Mouse (Mus musculus) midbrain, embryonic 14.5 days (tissue): ENCODE results near the gene Mrpl9. TPM values are rescaled to one million over a fixed set of nuclear protein-coding genes. Genes with fewer than 3 reads are reported as not detected.

ENCODE experiments used
- ATAC-seq: fragments of 200-750 bp; cut with Nextera tagmentation; 2 replicates; pipeline ENCODE4 v1.8.0; 2017; ENCODE audit warnings: moderate number of reproducible peaks, moderate library complexity; ENCODE audit not compliant: low FRiP score, low TSS enrichment
- DNase-seq: peaks from one replicate; pipeline ENCODE4 v3.0.0-alpha.2; 2015
- H3K27ac ChIP-seq: fragments of 300-500 bp; sonication (generic); replicated peaks from 2 replicates; pipeline ENCODE4 v1.5.1; 2014; ENCODE audit warnings: mild to moderate bottlenecking, low read depth, low read length, moderate library complexity
- H3K27me3 ChIP-seq: fragments of 300-500 bp; sonication (generic); 2 replicates; pipeline ENCODE4 v1.6.1; 2014; ENCODE audit warnings: low read length, control low read depth, mixed read lengths; ENCODE audit not compliant: control insufficient read depth, insufficient read depth
- H3K36me3 ChIP-seq: fragments of 300-500 bp; sonication (generic); 2 replicates; pipeline ENCODE4 v1.6.1; 2014; ENCODE audit warnings: low read length, control low read depth; ENCODE audit not compliant: control insufficient read depth, insufficient read depth
- H3K4me1 ChIP-seq: fragments of 300-500 bp; sonication (generic); 2 replicates; pipeline ENCODE4 v1.6.1; 2014; ENCODE audit warnings: mild to moderate bottlenecking, antibody characterized with exemption, low read length, control low read depth; ENCODE audit not compliant: control insufficient read depth, insufficient read depth
- H3K4me2 ChIP-seq: fragments of 300-500 bp; sonication (generic); 2 replicates; pipeline ENCODE4 v1.6.1; 2014; ENCODE audit warnings: mild to moderate bottlenecking, low read length, moderate library complexity
- H3K4me3 ChIP-seq: fragments of 300-500 bp; sonication (generic); replicated peaks from 2 replicates; pipeline ENCODE4 v1.5.1; 2014; ENCODE audit warnings: low read depth, low read length
- H3K9ac ChIP-seq: fragments of 300-500 bp; sonication (generic); replicated peaks from 2 replicates; pipeline ENCODE4 v1.6.1; 2014; ENCODE audit warnings: mild to moderate bottlenecking, low read length, moderate library complexity
- H3K9me3 ChIP-seq: fragments of 300-500 bp; sonication (generic); 2 replicates; pipeline ENCODE4 v1.6.1; 2016; ENCODE audit warnings: low read length, control low read depth, mixed read lengths; ENCODE audit not compliant: control insufficient read depth
- WGBS: fragments of 180-500 bp; shearing (Covaris S2); extraction: QIAGEN DNeasy Blood & Tissue Kit; methylation state at CpG from one replicate; pipeline ENCODE4 v1.1.7; 2014; 5-methylcytosine and 5-hydroxymethylcytosine counted together
- polyA plus RNA-seq: library from polyadenylated mRNA; unstranded; fragments of >200 nt; fragmentation: Nextera tagmentation; extraction: Ambion mirVana; gene quantifications from 2 replicates; pipeline ENCODE4 v1.2.1, GENCODE M21; 2014

Mrpl9 gene
- polyA plus RNA-seq, 1 experiment from 2014 or later: 54.1 TPM

DNA sequence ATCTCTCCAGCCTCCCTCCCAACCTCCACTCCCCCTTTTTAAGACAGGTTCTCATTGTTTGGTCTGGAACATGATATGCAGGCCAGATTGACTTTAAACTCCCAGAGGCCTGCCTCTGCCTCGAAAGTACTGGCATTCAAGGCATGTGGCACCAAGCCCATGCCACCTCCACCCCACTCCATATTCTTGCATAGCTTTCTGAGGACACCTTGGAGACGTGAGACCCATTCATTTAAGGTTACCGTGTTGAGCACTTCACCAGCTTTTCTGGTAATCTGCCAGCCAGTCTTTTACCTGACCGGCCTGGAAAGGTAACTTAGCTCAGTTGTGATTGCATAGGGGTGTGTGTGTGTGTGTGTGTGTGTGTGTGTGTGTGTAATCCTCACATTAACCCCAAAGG lies 37.6 kb upstream of the Mrpl9 start:
- Histone ChIP-seq H3K9me3 (no peaks in the 10 kb centered on the region), H3K36me3 (no peaks in the 10 kb centered on the region), H3K4me1 (no peaks in the 10 kb centered on the region), H3K27ac (no peak overlapping the region), H3K4me3 (no peak overlapping the region), H3K9ac (no peak overlapping the region), H3K4me2 (no peak overlapping the region), H3K27me3 (no peaks in the 10 kb centered on the region)
- ATAC-seq: no peak
- WGBS: 80% methylated on average over 4 of the region's 4 CpGs
- no peak for DNase-seq

DNA sequence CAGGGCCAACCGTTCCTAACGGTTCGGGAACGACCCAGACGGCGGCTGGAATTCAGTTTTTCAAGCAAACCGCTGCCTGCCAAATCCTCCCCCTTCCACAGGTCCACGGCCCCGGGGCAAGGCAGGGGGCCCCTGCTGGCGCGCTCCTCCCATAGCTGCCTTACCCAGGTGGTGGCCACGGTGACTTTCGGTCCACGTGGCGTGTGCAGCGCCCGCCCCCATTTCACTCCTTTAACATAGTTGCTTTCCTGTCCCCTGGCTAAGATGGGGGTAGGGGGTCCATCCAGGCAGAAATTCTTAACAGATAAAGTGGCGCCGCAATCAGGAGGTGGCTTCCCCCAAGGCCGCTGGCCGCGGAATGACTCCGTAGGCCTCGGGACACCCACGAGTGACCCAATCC lies 30.6 kb upstream of the Mrpl9 start:
- Histone ChIP-seq H3K9ac (peak overlapping the region; percentile 66), H3K9me3 (no peaks in the 10 kb centered on the region), H3K36me3 (no peaks in the 10 kb centered on the region), H3K4me2 (peak overlapping the region; percentile 92), H3K4me1 (peaks cover 15% of the 10 kb centered on the region), H3K27ac (peak overlapping the region; percentile 79), H3K4me3 (peak overlapping the region; percentile 65), H3K27me3 (no peaks in the 10 kb centered on the region)
- DNase-seq (no peak), ATAC-seq (peak; percentile 65)
- WGBS: 5% methylated on average over 25 of the region's 25 CpGs

DNA sequence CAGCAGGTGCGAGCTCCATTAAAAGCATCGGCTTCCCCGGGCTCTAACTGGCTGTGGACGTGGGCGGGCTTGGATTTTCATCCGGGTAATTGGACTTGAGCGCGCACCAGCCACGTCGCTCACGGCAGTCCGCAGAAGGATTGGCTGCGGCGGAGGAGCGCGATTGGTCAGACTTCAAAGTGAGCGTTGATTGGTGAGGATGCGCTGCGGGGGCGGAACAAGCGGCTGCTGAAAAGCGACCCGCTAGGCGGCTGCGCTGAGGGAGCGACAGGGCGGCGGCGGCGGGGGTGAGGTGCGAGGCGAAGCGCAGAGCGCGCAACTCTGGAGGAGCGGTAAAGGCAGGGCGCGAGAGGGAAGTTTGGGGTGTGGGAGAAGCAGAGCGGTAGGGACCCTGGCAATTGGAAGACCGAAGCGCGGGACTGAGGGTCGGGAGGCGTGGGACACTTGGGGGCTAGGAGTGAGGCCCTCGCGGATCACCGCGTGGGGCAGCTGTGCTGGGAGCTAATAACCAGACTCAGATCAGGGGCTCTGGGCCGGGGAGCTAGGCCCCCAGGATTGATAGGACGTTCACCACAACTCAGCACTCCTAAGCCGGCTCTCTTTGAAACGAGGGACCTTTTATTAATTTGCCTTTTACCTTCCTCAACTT lies 30.0 kb upstream of the Mrpl9 start, which contains the start of gene Tdrkh:
Tdrkh (plus strand) TSS at position 243 of the 649 bp plus-strand sequence.
- peak within 1 kb of the TSS; percentile 79 for H3K27ac ChIP-seq
- no peaks in the 10 kb centered on the region for H3K36me3 ChIP-seq
- H3K9me3 ChIP-seq: no peaks in the 10 kb centered on the region
- no peaks in the 10 kb centered on the region for H3K27me3 ChIP-seq
- H3K4me3 ChIP-seq: peak within 1 kb of the TSS; percentile 65
- H3K4me2 ChIP-seq: peak within 1 kb of the TSS; percentile 92
- DNase-seq (peak; percentile 98), ATAC-seq (peak; percentile 99)
- H3K9ac ChIP-seq: peak within 1 kb of the TSS; percentile 69
- 6% methylated on average over 52 of the region's 52 CpGs for WGBS
- H3K4me1 ChIP-seq: peaks cover 15% of the 10 kb centered on the region

DNA sequence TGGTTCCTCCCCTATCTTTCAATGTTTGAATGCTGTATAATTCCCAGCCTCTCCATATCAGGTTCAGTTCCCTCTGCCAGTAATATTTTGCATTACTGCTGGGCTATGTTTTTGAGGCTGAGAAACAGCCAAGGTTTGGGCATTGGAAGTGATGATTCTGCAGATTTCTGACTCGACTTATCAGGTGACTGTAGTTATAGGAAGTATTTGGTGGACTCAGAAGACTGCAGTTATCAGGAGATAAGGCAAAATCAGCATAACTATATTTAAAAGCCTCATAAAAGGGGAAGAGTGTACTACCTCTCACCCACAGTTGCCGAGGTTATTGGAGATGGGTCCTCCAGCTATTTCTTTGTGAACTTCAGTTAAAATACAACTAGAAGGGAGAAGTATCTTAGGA lies 12.1 kb upstream of the Mrpl9 start:
- Histone ChIP-seq H3K27me3 (no peaks in the 10 kb centered on the region), H3K9me3 (no peaks in the 10 kb centered on the region), H3K4me3 (no peak overlapping the region), H3K27ac (no peak overlapping the region), H3K4me1 (no peaks in the 10 kb centered on the region), H3K36me3 (peaks cover 37% of the 10 kb centered on the region), H3K4me2 (no peak overlapping the region), H3K9ac (no peak overlapping the region)
- ATAC-seq: no peak
- no peak for DNase-seq
- 86% methylated on average over 2 of the region's 2 CpGs for WGBS

DNA sequence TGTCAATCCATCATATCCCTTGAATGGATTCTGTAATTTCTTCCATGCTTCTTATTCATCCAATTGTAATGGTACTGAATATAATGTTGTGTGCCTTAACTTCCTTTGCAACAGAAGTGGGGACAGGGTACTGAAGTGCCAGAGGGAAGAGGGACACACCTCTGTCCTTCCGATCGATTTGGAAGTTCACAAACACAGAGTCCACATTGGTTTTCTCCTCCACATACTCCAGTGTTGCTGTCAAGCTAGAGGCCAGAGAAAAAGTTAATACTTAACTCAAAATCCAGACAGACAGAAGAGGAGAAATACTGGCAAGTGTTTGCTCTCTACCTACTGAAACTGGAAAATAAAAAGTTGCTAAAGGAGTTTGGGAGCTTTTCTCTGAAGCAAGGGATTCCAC lies 8.8 kb upstream of the Mrpl9 start:
- DNase-seq (no peak), ATAC-seq (no peak)
- H3K27ac ChIP-seq: no peak overlapping the region
- peaks cover 14% of the 10 kb centered on the region for H3K36me3 ChIP-seq
- H3K4me2 ChIP-seq: no peak overlapping the region
- no peaks in the 10 kb centered on the region for H3K4me1 ChIP-seq
- H3K4me3 ChIP-seq: no peak overlapping the region
- no peak overlapping the region for H3K9ac ChIP-seq
- no peaks in the 10 kb centered on the region for H3K27me3 ChIP-seq
- no peaks in the 10 kb centered on the region for H3K9me3 ChIP-seq
- WGBS: 94% methylated on average over 2 of the region's 2 CpGs

DNA sequence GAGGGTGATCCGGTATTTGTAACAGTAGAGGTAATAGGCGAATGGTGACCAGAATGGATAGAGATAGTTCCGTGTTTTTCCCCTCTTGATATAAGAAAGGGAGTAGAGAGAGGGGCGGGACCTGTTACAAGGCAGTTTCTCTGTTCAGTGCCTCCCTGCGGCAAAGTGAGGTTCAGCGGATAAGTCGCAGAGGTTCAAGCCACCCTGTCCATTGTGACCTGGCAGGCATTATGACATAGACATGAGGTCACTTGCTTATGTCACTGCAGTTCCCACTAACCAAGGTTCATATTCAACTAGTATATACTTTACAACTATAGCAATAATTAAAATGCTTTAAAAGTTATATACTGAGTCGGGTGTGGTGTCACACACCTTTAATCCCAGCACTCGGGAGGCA lies 6.7 kb upstream of the Mrpl9 start:
- Histone ChIP-seq H3K27me3 (no peaks in the 10 kb centered on the region), H3K4me1 (no peaks in the 10 kb centered on the region), H3K9me3 (no peaks in the 10 kb centered on the region), H3K4me3 (no peak overlapping the region), H3K36me3 (no peaks in the 10 kb centered on the region; the same call in 1 of the 2 replicates), H3K27ac (no peak overlapping the region), H3K4me2 (no peak overlapping the region), H3K9ac (no peak overlapping the region)
- DNase-seq (no peak), ATAC-seq (no peak)
- 83% methylated on average over 9 of the region's 9 CpGs for WGBS

DNA sequence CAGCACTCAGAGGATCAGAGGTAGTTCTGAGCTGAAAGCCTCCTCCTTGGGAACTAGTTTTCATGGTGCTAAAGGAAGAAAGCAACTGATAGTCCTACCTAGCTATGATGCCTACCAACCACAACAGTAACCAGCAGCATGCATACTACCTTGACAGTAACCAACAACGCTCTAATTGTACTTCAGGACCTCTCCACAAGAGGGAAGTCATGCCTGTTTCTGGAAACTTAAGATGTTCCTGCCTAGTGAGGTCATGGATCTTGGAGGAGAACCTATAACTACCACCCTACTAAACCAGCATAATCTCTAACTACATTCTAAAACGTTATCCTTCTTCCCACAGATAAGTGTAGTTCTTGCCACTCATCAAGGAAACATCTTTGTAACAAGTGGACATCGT lies 1.9 kb upstream of the Mrpl9 start:
- Histone ChIP-seq H3K4me3 (no peak overlapping the region), H3K27ac (no peak overlapping the region), H3K4me2 (no peak overlapping the region), H3K9me3 (no peaks in the 10 kb centered on the region), H3K27me3 (no peaks in the 10 kb centered on the region), H3K36me3 (peaks cover 15% of the 10 kb centered on the region), H3K9ac (no peak overlapping the region), H3K4me1 (0 out of 2 replicates have a peak, but pooled peaks cover 5% of the 10 kb centered on the region)
- WGBS: 39% methylated on average over 3 of the region's 3 CpGs
- peak; percentile 53 for DNase-seq
- ATAC-seq: no peak

DNA sequence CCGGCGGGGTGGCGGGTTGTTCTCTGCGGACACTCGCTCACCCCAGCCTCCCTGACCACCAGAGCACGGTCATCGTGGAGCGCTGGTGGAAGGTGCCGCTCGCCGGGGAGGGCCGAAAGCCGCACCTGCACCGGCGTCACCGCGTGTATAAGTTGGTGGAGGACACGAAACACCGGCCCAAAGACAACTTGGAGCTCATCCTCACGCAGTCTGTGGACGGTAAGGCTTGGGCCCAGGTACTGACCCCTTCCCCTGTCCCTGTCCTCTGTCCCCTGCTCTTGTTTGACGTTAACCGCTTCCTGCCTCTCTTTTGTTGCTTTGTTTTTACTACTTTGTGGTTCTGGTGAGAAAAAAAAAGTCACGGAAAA lies 463 bp downstream of the Mrpl9 start, which contains the start of gene Oaz3:
Oaz3 (minus strand) TSS at position 319 of the 368 bp plus-strand sequence.
- DNase-seq (no peak), ATAC-seq (no peak)
- Histone ChIP-seq H3K9ac (peak within 1 kb of the TSS; percentile 93), H3K4me3 (peak within 1 kb of the TSS; percentile 98), H3K36me3 (peaks cover 38% of the 10 kb centered on the region), H3K9me3 (no peaks in the 10 kb centered on the region), H3K4me1 (0 out of 2 replicates have a peak, but pooled peaks cover 5% of the 10 kb centered on the region), H3K27ac (peak within 1 kb of the TSS; percentile 74), H3K27me3 (no peaks in the 10 kb centered on the region), H3K4me2 (peak within 1 kb of the TSS; percentile 87)
- WGBS: under 1% methylated on average over 24 of the region's 24 CpGs

DNA sequence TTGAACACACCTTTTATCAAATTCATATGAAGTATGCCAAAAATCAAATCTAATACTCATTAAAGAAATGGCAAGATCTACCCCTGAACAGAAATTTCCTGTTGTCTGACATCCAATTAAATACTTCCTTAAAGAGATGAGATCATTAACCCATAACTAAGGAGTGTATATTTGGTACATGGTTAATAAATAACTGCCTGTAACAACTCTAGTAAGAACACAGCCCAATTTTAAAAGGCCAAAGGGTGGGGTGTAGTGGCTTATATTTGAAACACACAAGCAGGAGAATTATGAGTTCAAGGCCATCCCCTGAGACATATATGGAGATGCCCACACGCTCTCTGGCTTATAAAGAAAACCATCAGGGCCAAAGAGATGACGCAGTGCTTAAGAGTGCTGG lies 6.3 kb downstream of the Mrpl9 start:
- peaks cover 59% of the 10 kb centered on the region for H3K36me3 ChIP-seq
- DNase-seq (no peak), ATAC-seq (no peak)
- H3K4me1 ChIP-seq: no peaks in the 10 kb centered on the region
- WGBS: 91% methylated on average over 2 of the region's 2 CpGs
- no peaks in the 10 kb centered on the region for H3K27me3 ChIP-seq
- no peaks in the 10 kb centered on the region for H3K9me3 ChIP-seq
- H3K4me3 ChIP-seq: no peak overlapping the region
- no peak overlapping the region for H3K9ac ChIP-seq
- H3K27ac ChIP-seq: no peak overlapping the region
- H3K4me2 ChIP-seq: no peak overlapping the region
